Mouse (Mus musculus) retina, postnatal 7 days (tissue): ENCODE measurements around the gene Nol8.
A peak's percentile ranks its signal among the peaks of the same experiment; 100 is the strongest.

Experiments
- DNase-seq: peaks from one replicate; pipeline ENCODE4 v3.0.0-alpha.2; 2012; ENCODE audit warnings: low read depth, low spot score

Nol8 gene

DNA sequence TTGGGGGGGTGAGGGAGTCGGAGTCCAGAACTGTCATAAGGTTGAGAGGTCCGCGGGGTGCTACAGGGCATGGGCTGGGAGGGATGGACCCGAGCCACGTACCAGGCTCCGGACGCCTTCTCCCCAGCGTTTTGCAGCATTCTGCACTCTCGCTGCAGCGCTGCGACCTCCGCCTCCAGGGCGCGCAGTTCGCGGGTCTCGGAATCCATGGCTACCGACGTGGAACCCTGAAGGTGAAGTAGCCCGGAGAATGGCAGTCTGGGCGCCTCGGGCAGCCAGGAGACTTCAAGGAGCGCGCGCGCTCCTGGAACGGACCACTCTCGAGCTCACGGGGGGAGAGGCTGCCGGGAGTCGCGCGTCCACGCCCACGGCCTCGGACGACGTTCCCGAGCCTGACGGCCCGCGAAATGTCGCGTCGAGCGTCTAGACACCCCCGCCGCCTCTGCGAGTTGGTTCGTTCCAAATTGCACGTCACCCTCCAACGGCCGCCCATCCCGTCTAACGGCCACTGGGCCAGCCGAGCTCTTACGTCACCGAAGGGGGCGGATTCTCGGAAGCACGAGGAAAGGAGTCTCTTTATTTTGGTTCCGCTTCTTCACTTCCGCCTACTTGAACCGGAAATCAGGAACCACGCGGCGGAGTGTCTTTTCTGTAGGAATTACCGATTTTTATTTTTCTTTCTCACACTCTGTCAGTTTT is at the start of gene Nol8, which contains the start of gene Cenpp:
TSS of gene Nol8 (plus strand) at position 598 of the 699 bp plus-strand sequence.
TSS of gene Cenpp (minus strand) at position 305 of the 699 bp plus-strand sequence.
- peak; percentile 99 for DNase-seq

DNA sequence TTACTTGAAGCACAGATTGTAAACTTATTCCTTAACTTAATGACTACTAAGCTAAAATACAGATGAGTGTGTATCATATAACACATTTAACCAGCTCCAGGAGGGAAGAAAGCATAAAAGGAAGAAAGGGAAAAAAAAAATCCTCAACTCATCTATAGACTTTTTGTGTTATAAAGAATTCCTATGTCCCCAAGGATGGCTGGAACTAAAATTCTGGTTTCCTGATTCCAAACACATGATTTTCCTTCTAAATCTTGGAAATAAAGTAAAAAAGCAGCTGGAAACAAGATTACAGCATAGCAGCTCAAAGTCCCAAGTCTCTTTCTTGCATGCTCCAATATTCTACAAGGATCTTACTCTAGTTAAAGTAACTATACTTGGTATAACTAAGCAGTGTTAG is 49.3 kb upstream of the Nol8 start:
- no peak for DNase-seq

DNA sequence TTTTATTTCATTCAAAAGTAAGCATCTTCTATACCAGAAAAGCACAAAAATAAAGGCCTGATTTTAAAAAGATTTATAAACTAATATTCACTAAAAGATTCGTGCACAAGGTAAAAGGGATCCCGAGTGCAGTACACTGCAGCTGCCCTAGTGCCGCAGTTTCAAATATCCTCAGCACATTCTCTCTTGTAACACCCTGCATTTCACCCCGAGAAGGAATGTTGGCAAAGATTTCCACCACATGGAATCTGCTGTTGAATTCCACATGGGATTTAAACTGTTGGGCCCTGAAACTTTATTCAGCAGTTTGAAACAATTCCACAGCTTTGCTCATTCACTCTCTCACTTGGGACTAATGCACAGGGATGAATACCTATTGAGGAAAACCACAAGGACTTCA is 45.2 kb upstream of the Nol8 start, which contains the start of gene Ogn:
TSS of gene Ogn (plus strand) at position 333 of the 400 bp plus-strand sequence.
- no peak for DNase-seq

DNA sequence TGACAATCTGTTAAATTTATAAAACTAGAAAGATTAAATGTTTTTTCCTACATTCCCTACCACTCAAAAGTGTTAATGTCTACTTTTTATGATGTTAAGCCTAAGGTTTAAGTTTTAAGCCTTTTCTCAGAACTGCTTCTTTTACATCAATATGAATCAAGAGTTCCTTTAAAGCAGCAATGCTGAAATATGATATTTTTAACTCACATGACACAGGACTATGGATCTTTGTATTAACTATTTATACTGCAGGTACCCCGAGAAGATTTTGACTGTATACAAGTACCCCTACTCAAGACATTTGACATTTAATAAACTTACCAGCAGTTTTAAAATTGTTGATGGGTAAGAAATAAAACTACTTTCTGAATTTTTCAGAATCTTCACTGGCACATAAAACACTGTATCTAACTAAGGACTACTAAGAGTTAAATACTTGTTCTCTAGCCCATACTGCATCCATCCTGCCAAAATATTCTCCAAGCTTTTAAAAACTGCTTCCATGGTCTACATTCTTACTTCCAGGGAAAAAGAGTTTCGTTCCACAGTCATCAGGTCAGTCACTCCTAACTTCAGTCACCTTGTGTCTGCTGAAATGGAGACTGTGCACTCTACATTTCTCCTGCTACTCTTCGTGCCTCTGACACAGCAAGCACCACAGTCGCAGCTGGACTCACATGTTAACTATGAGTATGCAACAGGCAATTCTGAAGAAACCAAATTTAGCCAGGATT is 44.1 kb upstream of the Nol8 start:
- no peak for DNase-seq

GRCm38 (mm10) chr13:49617021-49617420 is 35.9 kb upstream of the Nol8 start:
- no peak for DNase-seq

DNA sequence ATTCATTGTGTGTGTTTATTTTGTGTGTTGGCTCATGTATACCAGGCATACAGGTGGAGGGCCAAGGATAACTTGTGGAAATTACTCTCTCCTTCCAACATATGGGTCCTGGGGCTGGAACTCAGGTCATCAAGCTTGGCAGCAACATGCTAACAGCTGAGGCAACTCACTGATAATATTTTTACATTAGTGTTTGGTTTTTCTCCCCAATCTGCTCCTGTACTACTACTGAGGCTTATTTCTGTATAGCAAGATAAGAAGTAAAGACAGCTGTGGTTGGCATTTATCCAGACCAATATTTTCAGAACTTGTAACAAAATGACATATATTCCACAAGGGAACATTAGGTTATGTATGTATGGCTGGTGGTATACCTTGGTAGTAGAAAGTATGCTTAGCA is 34.5 kb upstream of the Nol8 start:
- DNase-seq: no peak

- no peak for DNase-seq
These were observed 29.7 kb upstream of the Nol8 start for GRCm38 (mm10) chr13:49623216-49623615.

DNA sequence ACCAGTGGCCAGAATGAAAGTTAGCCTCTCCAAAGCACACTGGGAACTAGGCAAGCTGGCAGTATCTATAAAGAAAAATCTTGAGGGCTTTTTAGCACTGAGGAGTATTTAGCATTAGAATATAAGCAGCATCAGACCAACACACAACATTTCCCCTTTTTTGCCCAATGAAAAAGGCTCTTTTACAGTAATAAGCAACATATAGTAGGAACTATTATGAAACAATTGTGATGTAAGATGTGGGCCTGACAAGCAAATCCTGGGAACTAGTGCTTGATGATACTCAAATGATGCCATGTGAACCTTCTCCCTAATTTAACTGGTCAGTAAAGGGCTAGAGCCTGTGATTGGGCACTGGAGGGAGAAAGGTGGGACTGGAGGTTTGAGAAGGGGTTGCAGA is 24.7 kb upstream of the Nol8 start:
- DNase-seq: no peak

GRCm38 (mm10) chr13:49629076-49629475 is 23.8 kb upstream of the Nol8 start:
- no peak for DNase-seq

DNA sequence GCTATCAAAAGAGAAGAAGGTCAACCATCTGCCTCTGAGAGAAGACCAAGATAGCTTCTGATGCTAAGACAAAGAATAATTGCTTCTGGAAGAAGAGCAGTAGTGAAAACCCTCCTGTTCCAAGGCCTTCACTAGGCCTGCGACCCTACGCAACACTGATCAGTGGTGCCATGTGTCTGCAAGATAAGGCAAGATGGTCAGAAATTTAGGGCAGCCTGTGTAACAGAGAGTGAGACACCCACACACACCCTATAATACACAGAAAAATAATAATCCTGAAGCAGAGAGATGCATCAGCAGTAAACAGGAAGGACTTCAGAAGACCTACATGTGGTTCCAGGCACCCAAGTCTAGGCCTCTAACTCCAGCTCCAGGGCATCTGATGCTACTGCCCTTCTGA is 12.9 kb upstream of the Nol8 start:
- no peak for DNase-seq

- no peak for DNase-seq
These were observed 10.2 kb upstream of the Nol8 start for GRCm38 (mm10) chr13:49642650-49643049.

- no peak for DNase-seq
These were observed 9.1 kb upstream of the Nol8 start for GRCm38 (mm10) chr13:49643669-49644362.

GRCm38 (mm10) chr13:49644731-49645529 is 7.9 kb upstream of the Nol8 start:
- peak; percentile 19 for DNase-seq

DNA sequence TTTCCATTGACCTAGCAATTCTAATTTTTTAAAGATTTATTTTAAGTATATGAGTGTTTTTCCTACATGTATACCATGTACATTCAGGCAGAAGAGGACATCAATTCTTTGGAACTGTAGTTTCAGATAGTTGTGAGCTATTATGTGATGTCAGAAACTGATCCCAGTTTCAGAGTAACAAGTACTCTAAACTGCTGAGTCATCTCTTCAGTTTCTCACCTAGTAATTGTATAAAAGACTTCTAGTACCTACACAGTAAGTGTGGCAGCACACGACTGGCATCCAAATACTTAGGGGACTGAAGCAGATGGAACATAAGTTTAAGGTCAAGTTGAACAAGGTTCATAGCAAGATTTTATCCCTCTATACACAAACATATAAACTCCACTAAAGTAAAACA is 6.9 kb upstream of the Nol8 start:
- DNase-seq: no peak

DNA sequence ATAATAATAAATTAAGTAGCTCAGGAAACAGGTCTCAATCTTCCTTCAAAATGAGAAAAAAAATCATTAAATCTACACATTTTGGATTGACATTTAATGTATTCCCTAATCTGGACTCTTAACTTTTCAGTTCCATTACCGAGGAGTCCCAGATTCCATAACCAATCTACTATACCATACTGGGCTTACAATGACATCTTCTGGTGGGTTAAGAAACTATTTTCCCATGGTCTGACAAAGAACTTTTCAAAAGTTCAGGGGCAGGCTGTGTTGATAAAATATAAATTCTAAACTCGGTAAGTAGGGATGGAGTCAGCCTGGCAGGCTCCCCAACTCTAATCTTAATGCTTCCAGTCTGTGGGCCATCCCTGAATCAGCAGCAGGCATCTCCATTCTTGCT is 1.7 kb upstream of the Nol8 start:
- no peak for DNase-seq

DNA sequence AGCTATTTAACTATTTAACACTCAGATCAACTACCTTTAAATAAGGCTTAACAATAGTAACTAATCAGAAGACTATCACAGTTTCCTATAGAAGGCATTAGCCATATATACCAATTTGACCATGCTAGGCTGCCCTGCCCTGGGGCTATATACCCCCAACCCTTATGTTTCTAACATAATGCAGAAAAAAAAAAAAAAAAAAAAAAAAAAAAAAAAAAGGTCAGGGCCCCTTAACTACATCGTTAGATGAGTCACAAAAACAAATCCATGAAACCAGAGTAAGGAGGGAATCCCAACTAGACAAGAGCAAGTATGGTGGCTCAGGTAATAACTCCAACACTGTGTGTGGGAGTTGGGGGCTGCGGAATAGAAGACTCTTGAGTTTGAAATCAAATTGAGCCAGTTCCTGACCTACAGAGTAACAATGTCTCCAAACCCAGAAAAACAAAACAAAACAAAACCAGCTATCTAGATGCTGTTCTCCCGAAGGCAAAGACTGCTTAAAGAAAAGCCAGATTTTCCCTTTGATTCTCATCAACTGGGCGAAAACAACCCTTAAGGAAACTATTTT is 1.0 kb upstream of the Nol8 start:
- no peak for DNase-seq

DNA sequence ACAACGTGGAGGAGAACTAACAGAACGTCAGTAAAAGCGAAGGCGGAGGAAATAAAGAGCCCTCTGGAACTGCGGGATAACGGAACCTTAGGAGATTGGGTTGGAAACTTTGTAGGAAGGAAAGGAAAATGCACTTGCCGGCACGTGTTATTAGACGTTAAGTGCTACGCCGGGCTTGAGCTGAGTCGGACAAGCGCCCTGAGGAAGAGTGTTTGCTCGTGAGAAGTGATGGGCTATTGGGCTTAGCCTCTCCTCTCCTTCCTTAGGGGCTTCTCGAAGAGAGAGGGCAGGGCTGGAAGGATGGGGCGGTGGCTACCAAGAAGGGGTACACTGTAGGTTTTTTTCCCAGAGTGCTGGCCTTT is 283 bp downstream of the Nol8 start:
- DNase-seq: no peak

DNA sequence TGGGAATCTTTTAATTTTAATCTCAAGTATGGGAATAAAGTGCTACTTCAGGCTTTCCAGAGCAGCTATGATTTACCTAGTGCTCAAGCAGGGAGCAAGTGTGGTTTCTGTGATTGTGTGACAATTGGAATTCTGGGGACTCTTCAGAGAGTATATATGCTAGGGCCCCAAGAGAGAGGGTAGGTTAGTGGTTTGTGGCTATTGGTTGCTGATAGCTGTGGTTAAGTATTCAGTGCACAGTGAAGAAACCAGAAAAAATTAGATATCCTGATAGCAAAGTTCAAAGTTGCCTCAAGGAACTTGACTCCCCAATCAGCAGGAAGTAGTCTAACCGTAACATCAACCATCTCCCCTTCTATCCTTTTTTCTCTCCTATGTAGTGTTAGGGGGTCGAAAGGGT is 24.9 kb downstream of the Nol8 start:
- no peak for DNase-seq

GRCm38 (mm10) chr13:49681351-49682232 is 28.7 kb downstream of the Nol8 start, which contains the start of gene Iars:
Iars (plus strand) TSS chr13:49682100.
- DNase-seq: peak; percentile 96

DNA sequence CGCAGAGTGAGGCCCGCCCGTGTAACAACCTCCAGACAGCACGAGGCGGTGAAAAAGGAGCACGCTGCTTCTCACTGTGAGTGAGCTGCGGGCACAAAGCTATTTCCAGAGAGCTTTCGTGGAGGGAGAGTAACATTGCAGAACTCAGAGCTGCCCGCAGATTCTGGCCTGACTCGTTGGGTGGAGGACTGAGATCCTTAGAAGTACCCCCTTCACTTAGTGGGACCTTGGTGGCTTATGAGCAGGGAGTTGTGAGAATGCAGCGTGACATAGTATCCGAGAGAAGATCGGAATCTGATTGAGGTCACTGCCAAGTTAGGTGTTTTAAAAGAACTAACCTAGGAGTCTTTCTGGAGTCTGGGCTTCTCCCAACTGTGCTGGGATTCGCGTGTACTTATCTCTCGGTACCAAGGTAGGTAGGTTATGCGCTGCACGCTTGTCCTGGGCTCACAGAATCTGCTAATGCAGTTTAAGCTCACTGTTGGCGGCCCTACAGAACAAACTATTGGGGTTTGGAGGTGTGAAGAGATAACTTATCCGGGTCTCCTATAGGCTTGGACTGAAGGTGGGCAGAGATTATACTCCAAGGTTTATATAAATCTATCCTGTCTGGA is 29.5 kb downstream of the Nol8 start:
- peak; percentile 0 for DNase-seq
